Mouse (Mus musculus) G1E (cell line): Measurements from ENCODE around the gene Nln.

Experiments used
- CTCF ChIP-seq: IDR thresholded peaks from 2 replicates; pipeline ENCODE4 v1.5.1; 2012; ENCODE audit warnings: low read depth, low read length, inconsistent platforms, mixed read lengths
- GATA1 ChIP-seq: IDR thresholded peaks from 2 replicates; pipeline ENCODE4 v1.6.1; 2012; ENCODE audit warnings: borderline replicate concordance, low read length, inconsistent platforms, mixed read lengths
- GATA2 ChIP-seq: IDR thresholded peaks from 2 replicates; pipeline ENCODE4 v1.6.1; 2012; ENCODE audit warnings: low read depth, low read length, inconsistent platforms, borderline replicate concordance
- POLR2AphosphoS5 ChIP-seq: IDR thresholded peaks from 2 replicates; pipeline ENCODE4 v1.6.1; 2012; ENCODE audit warnings: low read depth, low read length, inconsistent platforms; ENCODE audit not compliant: insufficient replicate concordance
- TAL1 ChIP-seq: conservative IDR thresholded peaks from 2 replicates; pipeline ENCODE4 v1.6.1; 2012; ENCODE audit warnings: low read depth, low read length, inconsistent platforms, mixed read lengths

DNA sequence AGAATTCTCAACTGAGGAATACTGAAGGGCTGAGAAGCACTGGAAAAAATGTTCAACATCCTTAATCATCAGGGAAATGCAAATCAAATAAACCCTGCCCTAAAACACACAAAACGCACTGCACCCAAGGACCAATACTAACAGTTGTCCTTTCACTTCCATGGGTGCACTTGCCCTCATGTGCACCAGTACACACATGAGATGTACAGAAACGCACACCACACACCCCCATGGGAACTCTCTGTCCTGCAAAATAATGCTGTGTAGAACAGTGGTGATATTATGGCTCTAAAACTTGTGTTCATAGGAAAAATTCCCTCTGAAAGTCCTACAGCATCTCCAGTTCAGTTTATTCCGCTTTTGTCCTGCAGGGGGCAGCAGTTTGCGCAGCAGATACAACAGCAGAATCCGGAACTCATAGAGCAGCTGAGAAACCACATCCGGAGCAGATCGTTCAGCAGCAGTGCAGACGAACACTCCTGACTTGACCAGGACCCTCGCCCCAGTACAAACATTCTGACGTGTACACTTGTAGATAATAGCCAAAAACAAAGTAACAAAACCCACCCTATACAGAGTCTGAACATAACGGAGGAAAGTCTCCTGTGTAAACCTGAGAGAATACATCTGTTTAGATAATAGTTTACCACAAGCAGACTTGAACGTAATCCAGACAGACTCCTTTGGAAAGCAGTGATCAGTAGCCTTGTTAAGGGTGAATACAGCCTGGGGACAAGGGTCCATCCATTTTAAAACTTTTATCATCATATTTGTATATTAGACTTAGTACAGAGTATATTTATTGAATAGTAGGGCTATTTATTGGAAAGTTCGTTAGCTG lies 30.2 kb upstream of the Nln start:
- TF ChIP-seq CTCF (peak; percentile 78), TAL1 (no peak), GATA1 (no peak), POLR2AphosphoS5 (no peak), GATA2 (no peak)
